Comparison of ENCODE assay signal across 18 mouse cellular contexts in genomic region chr11:52761800-52762199, GRCm38 (mm10). TPM values are rescaled to one million over a fixed set of nuclear protein-coding genes. Genes with fewer than 3 reads are reported as not detected.
DNase-seq lines count a peak whose midpoint lies in the region; ATAC-seq and TF ChIP-seq lines count a peak whose summit lies in the region.
"Had no signal": no experiment of that assay in that cellular context is flagged by ENCODE, and none has a peak within 500 bp of the region (broad histone marks: within the 10 kb centered on the region; RNA-seq: fewer than 3 reads in every experiment).

No protein-coding gene starts in this region.

- 64% methylated on average over 1 of the region's 1 CpGs for WGBS in heart, postnatal 0 days
- 75% methylated on average over 1 of the region's 1 CpGs for WGBS in heart, embryonic 12.5 days
- WGBS in lung, embryonic 14.5 days, result 47% methylated on average over 1 of the region's 1 CpGs

- H3K9ac ChIP-seq in heart, postnatal 0 days (replicated peaks; ENCODE audit: low read depth, low read length), result no peak overlapping the region
- H3K9ac ChIP-seq in heart, embryonic 12.5 days, result no peak overlapping the region
- no peak overlapping the region for H3K9ac ChIP-seq in lung, embryonic 14.5 days
- H3K9ac ChIP-seq: liver, embryonic 13.5 days; midbrain, embryonic 12.5 days had no signal

- H3K27me3 ChIP-seq in heart, postnatal 0 days (ENCODE audit: control insufficient read depth, insufficient read depth, low read length), result peaks cover 31% of the 10 kb centered on the region
- peaks cover 35% of the 10 kb centered on the region for H3K27me3 ChIP-seq in heart, embryonic 12.5 days (replicated peaks)
- H3K27me3 ChIP-seq in lung, embryonic 14.5 days (ENCODE audit: insufficient read depth, low read length), result peaks cover 39% of the 10 kb centered on the region

- H3K9me3 ChIP-seq in heart, postnatal 0 days (replicated peaks; ENCODE audit: control insufficient read depth, low read length), result no peaks in the 10 kb centered on the region
- H3K9me3 ChIP-seq in heart, embryonic 12.5 days (replicated peaks), result no peaks in the 10 kb centered on the region
- no peaks in the 10 kb centered on the region for H3K9me3 ChIP-seq in lung, embryonic 14.5 days (ENCODE audit: low read depth, low read length)
- H3K9me3 ChIP-seq: limb, embryonic 10.5 days; liver, embryonic 13.5 days; midbrain, embryonic 12.5 days had no signal

- no peak overlapping the region for H3K4me2 ChIP-seq in heart, postnatal 0 days (ENCODE audit: low read depth, low read length)
- no peak overlapping the region for H3K4me2 ChIP-seq in heart, embryonic 12.5 days
- H3K4me2 ChIP-seq in lung, embryonic 14.5 days, result no peak overlapping the region
- H3K4me2 ChIP-seq: liver, embryonic 13.5 days; midbrain, embryonic 12.5 days had no signal

- ATAC-seq in heart, postnatal 0 days (ENCODE audit: insufficient read depth, low read depth), result no peak
- no peak for ATAC-seq in heart, embryonic 12.5 days (ENCODE audit: insufficient number of reproducible peaks, low FRiP score)
- no peak for ATAC-seq in lung, embryonic 14.5 days (ENCODE audit: insufficient read depth)
- ATAC-seq in erythroid progenitor cell, adult 5-6 weeks (replicated peaks; ENCODE audit: low FRiP score, poor library complexity, severe bottlenecking), result no peak
- ATAC-seq: CD4-positive, CD25-positive, alpha-beta regulatory T cell, adult 4 months; forebrain, embryonic 16.5 days; inflammation-experienced regulatory T-cells, adult 6 months; Patski had no signal

- DNase-seq in heart, postnatal 0 days (ENCODE audit: low spot score), result no peak
- no peak for DNase-seq in lung, embryonic 14.5 days
- no peak for DNase-seq in lung, postnatal 25 days (ENCODE audit: low spot score)
- DNase-seq in 416B (ENCODE audit: low read depth), result peak; percentile 8
- peak; percentile 76 for DNase-seq in ES-CJ7 (ENCODE audit: low read depth, low spot score)
- no peak for DNase-seq in cerebellum, postnatal 14 days
- DNase-seq: cerebellum, adult 8-10 months; gastrocnemius, adult 2 months; liver, embryonic 13.5 days had no signal

- 0 out of 2 replicates have a peak, but pooled peaks cover 12% of the 10 kb centered on the region for H3K4me1 ChIP-seq in heart, postnatal 0 days (ENCODE audit: control insufficient read depth, insufficient read depth)
- peaks cover 19% of the 10 kb centered on the region; the same call in 1 of the 2 replicates for H3K4me1 ChIP-seq in heart, embryonic 12.5 days (replicated peaks)
- no peaks in the 10 kb centered on the region for H3K4me1 ChIP-seq in lung, embryonic 14.5 days (ENCODE audit: insufficient read depth)
- H3K4me1 ChIP-seq: liver, embryonic 13.5 days had no signal

- H3K4me3 ChIP-seq in heart, postnatal 0 days (ENCODE audit: low read depth, low read length), result no peak overlapping the region
- no peak overlapping the region for H3K4me3 ChIP-seq in heart, embryonic 12.5 days
- no peak overlapping the region for H3K4me3 ChIP-seq in lung, embryonic 14.5 days (ENCODE audit: low read depth, low read length)
- H3K4me3 ChIP-seq: gastrocnemius, adult 2 months; limb, embryonic 10.5 days; liver, embryonic 13.5 days; midbrain, embryonic 12.5 days had no signal

- no peaks in the 10 kb centered on the region for H3K36me3 ChIP-seq in heart, postnatal 0 days (replicated peaks; ENCODE audit: control insufficient read depth, insufficient read depth, low read length)
- H3K36me3 ChIP-seq in heart, embryonic 12.5 days, result no peaks in the 10 kb centered on the region
- H3K36me3 ChIP-seq in lung, embryonic 14.5 days (ENCODE audit: insufficient read depth), result no peaks in the 10 kb centered on the region
- H3K36me3 ChIP-seq: limb, embryonic 10.5 days; liver, embryonic 13.5 days; midbrain, embryonic 12.5 days had no signal

- H3K27ac ChIP-seq in heart, postnatal 0 days (ENCODE audit: low read depth), result no peak overlapping the region
- H3K27ac ChIP-seq in heart, embryonic 12.5 days (ENCODE audit: poor library complexity, severe bottlenecking), result no peak overlapping the region
- H3K27ac ChIP-seq in lung, embryonic 14.5 days (ENCODE audit: low read depth), result no peak overlapping the region
- H3K27ac ChIP-seq: gastrocnemius, adult 2 months; limb, embryonic 10.5 days; liver, embryonic 13.5 days; macrophage; midbrain, embryonic 12.5 days had no signal

- TF ChIP-seq EP300 in heart, postnatal 0 days (IDR thresholded peaks at IDR 0.05; ENCODE audit: low read depth), result no peak

- 0 out of 2 replicates have a peak, but pooled peaks have one; percentile 1 for TF ChIP-seq CTCF in heart, postnatal 0 days (IDR thresholded peaks at IDR 0.05; ENCODE audit: low read depth)
- TF ChIP-seq CTCF in lung, embryonic 14.5 days (IDR thresholded peaks at IDR 0.05; ENCODE audit: low read depth), result peak; percentile 42

RNA-seq across cellular contexts. Expression of gene Fstl4, which starts 2.6 kb away (rescaled TPM):
- total RNA-seq in heart, postnatal 0 days (2014; rRNA removed; ENCODE audit: low replicate concordance), result 7.0 and 9.4 TPM in 2 replicates
- 6.2 and 6.3 TPM in 2 replicates for polyA plus RNA-seq in heart, postnatal 0 days (2015; fragmentation: Nextera tagmentation; extraction: Ambion mirVana)
- 14.1 and 14.8 TPM in 2 replicates for polyA plus RNA-seq in heart, embryonic 12.5 days (2016; fragmentation: Nextera tagmentation; extraction: Ambion mirVana)
- 7.8 and 8.5 TPM in 2 replicates for polyA plus RNA-seq in lung, embryonic 14.5 days (2014; fragmentation: Nextera tagmentation; extraction: Ambion mirVana)
- total RNA-seq in erythroid progenitor cell, adult 5-6 weeks (2015; ENCODE audit: low replicate concordance), result not detected in 2 replicates
- not detected in 2 replicates for total RNA-seq in erythroid progenitor cell, adult 5-6 weeks (2017; ENCODE audit: low replicate concordance)
- total RNA-seq: gastrocnemius, adult 2 months had no signal
- polyA plus RNA-seq: CD4-positive, CD25-positive, alpha-beta regulatory T cell, adult 4 months; inflammation-experienced regulatory T-cells, adult 6 months; macrophage; Patski had no signal

Comparison
In these comparisons a context has a peak if more than half of its experiments do, and no peak if none do; other contexts are left out.
1. DNase-seq: peak in 416B (single experiment) and ES-CJ7 (single experiment); none in heart, postnatal 0 days (single experiment), lung, embryonic 14.5 days (single experiment), lung, postnatal 25 days (single experiment) and cerebellum, postnatal 14 days (0 of 2).